Mouse (Mus musculus) cerebellum, adult 2 months (tissue): Measurements from ENCODE around the gene Crygd. TPM values are rescaled to one million over a fixed set of nuclear protein-coding genes. Genes with fewer than 3 reads are reported as not detected.

Experiments
- DNase-seq, 2 experiments: peaks; one replicate each; pipeline ENCODE4 v3.0.0; 2021
- H3K27ac ChIP-seq: fragments of 200-500 bp; 2 replicates; pipeline ENCODE4 v1.5.1; 2012; ENCODE audit warnings: low read length, control low read depth, inconsistent platforms; ENCODE audit not compliant: insufficient read depth
- H3K27me3 ChIP-seq: fragments of 200-500 bp; 2 replicates; pipeline ENCODE4 v1.6.1; 2012; ENCODE audit warnings: inconsistent platforms, mild to moderate bottlenecking, low read length, moderate library complexity; ENCODE audit not compliant: control insufficient read depth, insufficient read depth
- H3K4me1 ChIP-seq: fragments of 200-500 bp; 2 replicates; pipeline ENCODE4 v1.6.1; 2011; ENCODE audit warnings: low read length; ENCODE audit not compliant: control insufficient read depth, insufficient read depth
- H3K4me3 ChIP-seq: fragments of 200-500 bp; replicated peaks from 2 replicates; pipeline ENCODE3; 2011; ENCODE audit warnings: mild to moderate bottlenecking, low read depth, low read length, control low read depth; ENCODE audit not compliant: insufficient read depth
- CTCF ChIP-seq: fragments of 200-500 bp; IDR thresholded peaks from 2 replicates; pipeline ENCODE4 v1.5.1; 2011; ENCODE audit warnings: low read depth, mild to moderate bottlenecking, control low read depth, low read length, moderate library complexity, borderline replicate concordance; ENCODE audit not compliant: insufficient read depth
- POLR2A ChIP-seq: fragments of 200-500 bp; IDR thresholded peaks from 2 replicates; pipeline ENCODE4 v1.6.1; 2011; ENCODE audit warnings: low read length, control low read depth, borderline replicate concordance; ENCODE audit not compliant: insufficient read depth
- WGBS: fragments of 180-500 bp; shearing (Covaris S2); methylation state at CpG from one replicate; pipeline ENCODE4 v1.1.7; 2018; 5-methylcytosine and 5-hydroxymethylcytosine counted together
- polyA plus RNA-seq: library from polyadenylated mRNA; depleted of rRNA; stranded (reverse); fragments of >200 nt; gene quantifications from 2 replicates; pipeline ENCODE4 v1.2.3, GENCODE M21; 2012

Gene Crygd
- polyA plus RNA-seq, 1 experiment: not detected

DNA sequence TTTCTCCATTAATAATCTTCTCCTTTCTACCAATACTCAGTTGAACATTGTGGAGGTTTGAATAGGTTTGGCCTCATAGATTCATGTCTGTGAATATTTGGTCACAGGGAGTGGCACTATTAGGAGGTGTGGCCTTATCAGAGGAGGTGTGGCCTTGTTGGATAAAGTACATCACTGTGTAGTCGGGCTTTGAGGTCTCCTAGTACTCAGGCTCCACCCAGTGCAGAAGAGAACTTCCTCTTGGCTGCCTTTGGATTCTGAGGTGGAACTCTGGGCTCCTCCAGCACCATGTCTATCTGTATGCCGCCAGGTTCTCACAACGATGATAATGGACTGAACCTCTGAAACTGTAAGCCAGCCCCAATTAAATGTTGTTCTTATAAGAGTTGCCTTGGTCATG, 33.7 kb upstream of the Crygd start:
- H3K27me3 ChIP-seq: no peaks in the 10 kb centered on the region
- no peaks in the 10 kb centered on the region for H3K4me1 ChIP-seq
- TF ChIP-seq POLR2A (no peak), CTCF (no peak)
- no peak overlapping the region for H3K4me3 ChIP-seq
- H3K27ac ChIP-seq: no peak overlapping the region
- 83% methylated on average over 3 of the region's 3 CpGs for WGBS
- DNase-seq: no peak

DNA sequence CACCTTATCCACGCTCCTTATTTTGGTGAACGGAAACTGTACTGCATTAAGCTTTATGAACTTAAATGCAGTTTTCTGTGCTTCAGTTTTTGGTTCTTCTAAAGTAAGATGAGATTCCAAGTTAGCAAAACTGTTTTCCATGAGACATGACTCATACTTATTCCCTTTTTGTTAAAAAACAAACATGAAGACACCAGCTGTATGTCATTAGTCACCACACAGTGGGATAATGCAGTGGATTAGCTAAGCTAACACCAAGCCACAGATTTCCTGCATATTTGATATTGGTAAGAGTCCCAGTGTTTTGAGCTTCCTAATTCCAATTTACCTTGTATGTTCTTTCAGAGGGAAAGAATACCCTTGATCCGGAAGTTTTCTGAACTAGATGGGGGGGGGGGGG, 28.3 kb upstream of the Crygd start:
- TF ChIP-seq CTCF (no peak), POLR2A (no peak)
- DNase-seq: no peak
- 92% methylated on average over 3 of the region's 3 CpGs for WGBS
- Histone ChIP-seq H3K27ac (no peak overlapping the region), H3K4me3 (no peak overlapping the region), H3K27me3 (no peaks in the 10 kb centered on the region), H3K4me1 (no peaks in the 10 kb centered on the region)

DNA sequence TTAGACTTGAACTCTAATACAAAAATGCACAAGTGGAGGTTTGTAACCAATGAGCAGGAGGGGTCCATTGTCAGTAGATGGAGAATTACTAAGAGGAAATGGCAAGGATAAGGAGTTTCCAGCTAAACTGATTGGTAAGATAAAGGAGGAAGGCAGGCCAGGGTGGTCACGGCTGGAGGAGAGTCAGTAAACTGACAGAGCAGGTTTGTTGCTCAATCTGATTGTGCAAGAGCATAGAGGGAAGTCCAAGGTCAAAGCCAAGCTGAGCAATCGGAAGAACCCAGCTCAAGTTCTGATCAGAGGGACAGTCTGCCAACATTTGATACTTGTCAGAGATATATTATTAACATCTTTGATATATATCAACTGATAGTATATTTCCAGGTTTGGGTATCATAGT, 27.1 kb upstream of the Crygd start:
- 77% methylated on average over 2 of the region's 2 CpGs for WGBS
- Histone ChIP-seq H3K4me1 (no peaks in the 10 kb centered on the region), H3K4me3 (no peak overlapping the region), H3K27ac (no peak overlapping the region), H3K27me3 (no peaks in the 10 kb centered on the region)
- TF ChIP-seq POLR2A (no peak), CTCF (no peak)
- no peak for DNase-seq

DNA sequence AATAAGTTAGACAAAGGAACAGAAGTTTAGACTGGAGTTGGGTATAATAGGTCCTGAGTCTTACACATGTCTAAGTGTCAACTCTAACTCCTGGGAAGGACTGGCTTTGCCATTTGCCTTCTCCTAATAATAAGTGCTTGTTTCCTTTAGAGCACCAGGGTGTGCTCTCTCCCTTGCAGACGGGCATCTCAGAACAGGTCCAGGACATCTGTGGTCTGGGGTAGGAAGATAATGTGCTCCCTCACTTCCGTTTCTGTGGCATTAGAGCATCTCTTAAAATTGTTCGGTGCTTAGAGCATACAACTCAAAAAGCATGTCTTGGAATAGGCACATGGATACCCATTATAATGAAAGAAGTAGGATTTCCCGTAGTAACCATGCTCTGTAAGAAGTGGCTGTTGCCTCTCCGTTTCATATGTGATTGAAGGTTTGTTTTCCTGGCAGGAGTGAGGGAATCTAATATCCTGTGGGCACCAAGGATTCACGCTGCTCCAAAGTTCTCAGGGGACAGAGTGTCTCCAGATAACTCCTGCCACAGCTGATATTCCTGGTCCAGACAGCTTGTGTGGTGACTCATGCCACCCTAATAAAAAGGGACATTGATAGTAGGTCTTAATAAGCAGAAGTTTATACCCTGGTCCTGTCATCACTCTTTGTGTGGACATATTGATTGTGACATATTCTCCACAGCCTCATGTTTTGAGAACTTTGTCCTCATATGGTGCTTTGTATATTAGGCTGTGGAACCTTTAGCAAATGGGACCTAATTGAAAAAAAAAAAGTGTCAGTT, 25.5 kb upstream of the Crygd start:
- DNase-seq: no peak
- Histone ChIP-seq H3K4me1 (no peaks in the 10 kb centered on the region), H3K27ac (no peak overlapping the region), H3K4me3 (no peak overlapping the region), H3K27me3 (no peaks in the 10 kb centered on the region)
- no peak for TF ChIP-seq POLR2A
- no peak for TF ChIP-seq CTCF
- 76% methylated on average over 6 of the region's 6 CpGs for WGBS

DNA sequence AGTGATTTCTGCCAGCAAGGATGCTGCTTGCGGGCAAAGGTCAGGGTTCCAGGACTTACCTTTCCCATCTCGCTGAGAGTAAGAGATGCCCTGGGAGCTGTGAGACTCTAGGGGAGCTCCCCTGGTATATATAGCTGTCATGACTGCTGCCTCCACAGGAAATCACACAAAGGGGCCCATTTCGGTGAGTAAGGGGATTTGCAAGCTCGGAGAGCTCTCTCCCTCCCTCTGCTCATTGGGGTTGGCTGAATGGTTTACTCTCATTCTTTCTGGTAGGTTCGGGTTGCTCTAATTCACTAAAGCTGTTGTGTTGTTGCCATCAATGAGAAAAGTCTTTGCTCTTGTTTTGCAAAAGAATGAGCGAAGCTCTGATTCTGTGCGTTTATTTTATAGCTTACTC, 18.9 kb upstream of the Crygd start, which contains the start of gene Crygb:
TSS of gene Crygb (minus strand) at position 101 of the 400 bp plus-strand sequence.
- TF ChIP-seq CTCF: no peak
- no peak for TF ChIP-seq POLR2A
- WGBS: 47% methylated on average over 7 of the region's 7 CpGs
- Histone ChIP-seq H3K4me3 (no peak within 1 kb of the TSS), H3K4me1 (no peaks in the 10 kb centered on the region), H3K27me3 (no peaks in the 10 kb centered on the region), H3K27ac (no peak within 1 kb of the TSS)
- DNase-seq: no peak

DNA sequence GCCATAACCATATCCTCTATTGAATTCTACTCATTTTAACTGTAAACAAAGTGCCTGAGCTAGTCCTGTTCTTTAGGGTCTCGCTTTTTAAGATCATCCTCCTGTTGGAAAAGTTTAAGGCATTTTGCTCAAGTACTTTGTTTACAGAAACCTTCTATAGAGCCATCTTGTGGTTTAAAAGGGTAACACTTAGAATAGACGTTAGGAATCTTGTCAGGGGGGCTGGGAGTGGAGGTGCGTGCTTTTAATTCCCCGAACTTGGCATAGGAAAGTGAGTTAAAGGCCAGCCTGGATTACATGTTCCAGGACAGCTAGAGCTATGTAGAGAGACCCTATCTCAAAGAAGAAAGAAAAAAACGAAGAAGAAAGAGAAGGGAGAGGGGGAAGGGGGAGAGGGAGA, 12.4 kb upstream of the Crygd start:
- H3K4me1 ChIP-seq: no peaks in the 10 kb centered on the region
- H3K27me3 ChIP-seq: no peaks in the 10 kb centered on the region
- no peak for DNase-seq
- no peak overlapping the region for H3K4me3 ChIP-seq
- WGBS: 11% methylated on average over 5 of the region's 5 CpGs
- H3K27ac ChIP-seq: no peak overlapping the region
- TF ChIP-seq POLR2A: no peak
- no peak for TF ChIP-seq CTCF

DNA sequence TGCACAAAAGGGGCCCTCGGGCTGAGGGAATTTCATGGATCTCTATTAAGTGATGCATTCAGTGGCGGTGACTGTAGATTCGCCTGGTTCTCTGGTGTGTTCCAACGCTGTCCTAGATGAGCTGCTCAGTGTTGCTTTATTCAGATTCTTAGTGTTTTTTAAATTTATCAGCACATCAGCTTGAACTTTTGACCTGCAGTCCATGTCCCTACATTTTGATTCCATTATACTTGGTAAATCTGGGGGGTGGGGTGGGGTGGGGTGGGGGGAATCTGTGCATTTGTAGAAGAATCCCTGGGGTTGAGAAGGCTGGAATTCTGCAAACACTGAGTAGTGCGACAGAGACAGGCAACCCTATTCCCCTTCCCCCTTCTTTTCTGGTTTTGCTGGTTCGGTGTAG, 10.3 kb upstream of the Crygd start, which contains the start of gene Crygc:
TSS of gene Crygc (minus strand) at position 101 of the 400 bp plus-strand sequence.
- Histone ChIP-seq H3K27ac (no peak within 1 kb of the TSS), H3K4me1 (no peaks in the 10 kb centered on the region), H3K4me3 (no peak within 1 kb of the TSS), H3K27me3 (no peaks in the 10 kb centered on the region)
- DNase-seq: no peak
- TF ChIP-seq CTCF (no peak), POLR2A (no peak)
- WGBS: 63% methylated on average over 6 of the region's 6 CpGs

DNA sequence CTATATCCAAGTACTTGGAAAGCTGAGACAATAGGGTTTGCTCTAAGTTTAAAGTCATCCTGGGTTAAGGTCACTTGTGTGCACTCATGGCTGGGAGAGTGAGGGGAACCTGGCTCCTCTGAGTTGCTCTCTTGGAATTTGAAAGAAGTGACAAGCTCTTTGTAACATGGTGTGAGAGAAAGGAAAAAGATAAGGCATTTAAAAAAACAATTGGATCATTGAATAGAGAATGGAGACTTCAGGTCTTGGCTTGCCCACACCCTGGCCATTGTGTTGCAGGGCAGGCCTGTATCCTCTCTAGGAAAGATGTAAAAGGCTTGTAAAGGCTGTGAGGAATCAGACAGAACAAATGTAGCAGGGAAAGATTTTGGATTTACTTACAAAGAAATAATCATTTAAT, 4.6 kb upstream of the Crygd start:
- H3K27ac ChIP-seq: no peak overlapping the region
- DNase-seq: no peak
- no peak for TF ChIP-seq CTCF
- no peak for TF ChIP-seq POLR2A
- H3K4me1 ChIP-seq: no peaks in the 10 kb centered on the region; the same call in 1 of the 2 replicates
- H3K27me3 ChIP-seq: no peaks in the 10 kb centered on the region
- no peak overlapping the region for H3K4me3 ChIP-seq
